Mouse (Mus musculus): Measurements from ENCODE around the gene Gper1. TPM values are rescaled to one million over a fixed set of nuclear protein-coding genes. Genes with fewer than 3 reads are reported as not detected.
"Not testable (repeated sequence)": the region's sequence is repeated elsewhere in the genome, so short reads cannot be mapped to it uniquely, and the experiment has no call there.

Gper1 gene
- polyA plus RNA-seq, 1 experiment from 2014 or later: 5.3 TPM

DNA sequence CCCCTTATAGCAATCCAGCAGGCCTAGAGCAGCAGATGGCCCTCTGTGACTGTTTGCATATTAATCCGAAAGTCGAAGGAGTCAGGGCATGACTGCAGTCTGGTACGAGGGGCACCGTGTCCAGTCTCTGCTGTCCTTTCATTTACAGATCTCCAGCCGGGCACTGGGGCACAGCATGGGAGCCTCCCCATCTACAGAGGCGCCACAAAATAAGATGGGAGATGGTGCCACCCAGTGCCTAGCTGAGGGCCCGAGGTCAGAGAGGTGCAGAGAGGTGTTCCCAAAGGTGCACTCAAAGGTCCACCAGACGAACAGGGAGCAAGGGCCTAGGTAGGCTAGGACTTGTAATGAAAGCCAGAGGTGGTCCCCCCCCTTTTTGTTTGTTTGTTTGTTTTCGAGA is 39.7 kb upstream of the Gper1 start:
- Histone ChIP-seq H3K27ac (no peak overlapping the region), H3K4me3 (no peak overlapping the region), H3K9me3 (replicated peaks) (no peaks in the 10 kb centered on the region), H3K4me2 (no peak overlapping the region), H3K9ac (no peak overlapping the region), H3K4me1 (peaks cover 38% of the 10 kb centered on the region), H3K27me3 (peaks cover 8% of the 10 kb centered on the region; the same call in 1 of the 2 replicates), H3K36me3 (ENCODE audit: poor library complexity, severe bottlenecking) (no peaks in the 10 kb centered on the region)
- 86% methylated on average over 9 of the region's 9 CpGs for WGBS
- no peak for ATAC-seq

DNA sequence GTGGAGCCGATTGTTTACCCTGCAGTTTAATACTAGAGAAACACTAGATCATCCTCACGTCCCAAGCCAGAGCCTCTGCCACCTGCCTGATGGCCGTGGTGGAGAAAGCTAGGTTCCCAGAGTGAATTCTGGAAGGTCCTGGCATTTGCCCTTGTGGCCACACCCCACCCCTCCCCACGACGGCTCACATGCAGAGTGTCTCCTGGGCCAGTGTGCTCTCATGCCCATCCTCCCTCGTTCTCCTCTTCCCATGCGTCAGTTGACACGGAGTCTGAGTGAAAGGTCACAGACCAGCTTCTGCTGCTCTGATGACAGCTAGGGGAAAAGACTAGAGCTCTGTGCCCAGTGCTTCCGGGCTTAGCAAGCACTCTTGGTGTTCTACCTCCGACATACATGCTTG is 38.4 kb upstream of the Gper1 start:
- no peaks in the 10 kb centered on the region for H3K9me3 ChIP-seq (replicated peaks)
- WGBS: 84% methylated on average over 10 of the region's 10 CpGs
- no peak overlapping the region for H3K4me3 ChIP-seq
- peaks cover 8% of the 10 kb centered on the region; the same call in 1 of the 2 replicates for H3K27me3 ChIP-seq
- peak overlapping the region; percentile 23; the same call in 1 of the 2 replicates for H3K9ac ChIP-seq
- H3K4me2 ChIP-seq: no peak overlapping the region
- H3K36me3 ChIP-seq (ENCODE audit: poor library complexity, severe bottlenecking): no peaks in the 10 kb centered on the region
- ATAC-seq: no peak
- H3K4me1 ChIP-seq: peaks cover 40% of the 10 kb centered on the region
- no peak overlapping the region for H3K27ac ChIP-seq

DNA sequence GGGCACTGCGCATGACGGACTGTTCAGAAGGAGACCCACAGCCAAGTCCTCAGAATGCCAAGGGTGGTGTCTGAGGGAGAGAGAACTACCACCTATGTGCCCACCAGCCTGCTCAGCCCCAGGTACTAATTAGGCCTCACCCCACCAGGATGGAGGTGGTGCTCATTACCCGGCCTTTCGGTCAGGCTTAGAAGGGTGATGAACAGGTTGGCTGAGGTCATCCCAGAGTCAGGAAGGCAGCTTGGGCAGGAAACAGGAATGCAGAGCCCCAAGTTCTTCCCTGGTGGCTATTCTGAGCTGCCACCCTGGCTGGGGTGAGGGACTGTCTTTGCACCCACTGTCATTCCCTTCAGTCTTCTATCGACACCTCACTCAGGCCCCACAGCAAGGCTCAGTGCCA is 36.9 kb upstream of the Gper1 start:
- ATAC-seq: no peak
- H3K36me3 ChIP-seq (ENCODE audit: poor library complexity, severe bottlenecking): no peaks in the 10 kb centered on the region
- H3K9ac ChIP-seq: no peak overlapping the region
- no peak overlapping the region for H3K4me3 ChIP-seq
- H3K4me1 ChIP-seq: peaks cover 30% of the 10 kb centered on the region
- 93% methylated on average over 5 of the region's 5 CpGs for WGBS
- H3K27me3 ChIP-seq: peaks cover 8% of the 10 kb centered on the region; the same call in 1 of the 2 replicates
- no peak overlapping the region for H3K27ac ChIP-seq
- H3K4me2 ChIP-seq: no peak overlapping the region
- H3K9me3 ChIP-seq (replicated peaks): no peaks in the 10 kb centered on the region

DNA sequence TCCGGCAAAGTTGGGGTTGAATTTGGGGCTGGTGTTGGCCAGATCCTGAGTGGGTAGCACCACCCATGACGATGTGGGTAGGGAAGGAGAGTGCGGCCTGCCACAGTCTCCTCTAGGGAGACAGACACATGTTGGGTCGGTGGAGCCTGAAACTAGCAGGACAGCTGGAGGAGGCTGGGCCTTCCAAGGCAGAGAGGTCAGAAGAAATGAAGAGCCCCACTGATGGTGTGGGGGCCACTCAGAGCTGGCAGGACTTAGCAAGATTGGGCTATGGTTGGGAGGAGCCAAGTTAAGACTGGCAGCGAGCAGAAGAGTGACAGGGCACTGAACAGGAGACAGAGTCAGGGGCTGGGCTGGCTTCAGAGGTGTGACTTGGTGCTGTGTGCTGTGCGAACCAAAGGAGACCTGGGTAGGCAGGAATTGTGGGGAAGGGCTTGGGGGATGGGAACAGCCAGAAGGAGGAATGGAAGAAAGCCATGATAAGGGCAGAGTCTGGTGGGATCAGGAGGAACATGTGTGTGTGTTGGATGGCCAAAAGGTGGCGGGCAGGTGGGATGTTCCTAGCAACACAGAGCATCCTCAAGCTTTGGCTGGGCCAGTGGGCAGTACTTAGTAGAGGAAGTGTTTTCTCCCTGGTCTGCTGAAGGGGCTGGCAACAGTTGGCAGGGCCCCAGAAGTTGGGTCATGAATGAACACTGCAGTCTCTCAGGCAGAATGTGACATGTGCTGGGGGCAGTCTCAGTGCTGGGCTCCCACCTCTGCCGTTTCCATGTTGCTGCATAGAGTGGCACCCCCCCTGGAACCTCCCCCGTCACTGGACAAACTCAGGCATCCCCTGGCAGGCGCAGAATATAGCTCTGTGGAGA is 35.4 kb upstream of the Gper1 start:
- Histone ChIP-seq H3K27ac (0 out of 2 replicates have a peak overlapping the region, but pooled peaks have one; percentile 35), H3K9ac (peak overlapping the region; percentile 5; the same call in 1 of the 2 replicates), H3K36me3 (ENCODE audit: poor library complexity, severe bottlenecking) (no peaks in the 10 kb centered on the region), H3K4me3 (no peak overlapping the region), H3K9me3 (replicated peaks) (no peaks in the 10 kb centered on the region), H3K27me3 (no peaks in the 10 kb centered on the region), H3K4me2 (no peak overlapping the region), H3K4me1 (peaks cover 23% of the 10 kb centered on the region)
- no peak for ATAC-seq
- 90% methylated on average over 10 of the region's 10 CpGs for WGBS

GRCm38 (mm10) chr5:139388195-139388570 is 34.8 kb upstream of the Gper1 start:
- ATAC-seq: no peak
- no peaks in the 10 kb centered on the region for H3K9me3 ChIP-seq (replicated peaks)
- no peak overlapping the region for H3K9ac ChIP-seq
- no peak overlapping the region for H3K4me2 ChIP-seq
- H3K27me3 ChIP-seq: no peaks in the 10 kb centered on the region
- no peak overlapping the region for H3K4me3 ChIP-seq
- whole genome bisulfite sequencing: 89% methylated on average over 4 of the region's 4 CpGs
- peaks cover 23% of the 10 kb centered on the region for H3K4me1 ChIP-seq
- peak overlapping the region; percentile 35; the same call in 1 of the 2 replicates for H3K27ac ChIP-seq
- no peaks in the 10 kb centered on the region for H3K36me3 ChIP-seq (ENCODE audit: poor library complexity, severe bottlenecking)

GRCm38 (mm10) chr5:139388694-139389675 is 34.0 kb upstream of the Gper1 start:
- Histone ChIP-seq H3K9ac (no peak overlapping the region), H3K27me3 (no peaks in the 10 kb centered on the region), H3K36me3 (ENCODE audit: poor library complexity, severe bottlenecking) (no peaks in the 10 kb centered on the region), H3K4me1 (peaks cover 23% of the 10 kb centered on the region), H3K4me3 (no peak overlapping the region), H3K4me2 (no peak overlapping the region), H3K27ac (0 out of 2 replicates have a peak overlapping the region, but pooled peaks have one; percentile 35), H3K9me3 (replicated peaks) (no peaks in the 10 kb centered on the region)
- ATAC-seq: no peak
- WGBS: 80% methylated on average over 17 of the region's 17 CpGs

- Histone ChIP-seq H3K4me1 (peaks cover 23% of the 10 kb centered on the region), H3K36me3 (ENCODE audit: poor library complexity, severe bottlenecking) (no peaks in the 10 kb centered on the region), H3K9ac (no peak overlapping the region), H3K9me3 (replicated peaks) (no peaks in the 10 kb centered on the region), H3K27me3 (no peaks in the 10 kb centered on the region), H3K4me2 (no peak overlapping the region), H3K27ac (no peak overlapping the region), H3K4me3 (no peak overlapping the region)
- ATAC-seq: no peak
- WGBS: 59% methylated on average over 6 of the region's 6 CpGs
These were observed 33.3 kb upstream of the Gper1 start for GRCm38 (mm10) chr5:139389676-139390061.

- peaks cover 23% of the 10 kb centered on the region for H3K4me1 ChIP-seq
- H3K9ac ChIP-seq; H3K36me3 ChIP-seq (ENCODE audit: poor library complexity, severe bottlenecking); H3K27ac ChIP-seq; H3K4me2 ChIP-seq; ATAC-seq; H3K4me3 ChIP-seq; H3K27me3 ChIP-seq; H3K9me3 ChIP-seq (replicated peaks): not testable (repeated sequence)
- 87% methylated on average over 5 of the region's 5 CpGs for WGBS
These were observed 32.4 kb upstream of the Gper1 start for GRCm38 (mm10) chr5:139390324-139391119.

DNA sequence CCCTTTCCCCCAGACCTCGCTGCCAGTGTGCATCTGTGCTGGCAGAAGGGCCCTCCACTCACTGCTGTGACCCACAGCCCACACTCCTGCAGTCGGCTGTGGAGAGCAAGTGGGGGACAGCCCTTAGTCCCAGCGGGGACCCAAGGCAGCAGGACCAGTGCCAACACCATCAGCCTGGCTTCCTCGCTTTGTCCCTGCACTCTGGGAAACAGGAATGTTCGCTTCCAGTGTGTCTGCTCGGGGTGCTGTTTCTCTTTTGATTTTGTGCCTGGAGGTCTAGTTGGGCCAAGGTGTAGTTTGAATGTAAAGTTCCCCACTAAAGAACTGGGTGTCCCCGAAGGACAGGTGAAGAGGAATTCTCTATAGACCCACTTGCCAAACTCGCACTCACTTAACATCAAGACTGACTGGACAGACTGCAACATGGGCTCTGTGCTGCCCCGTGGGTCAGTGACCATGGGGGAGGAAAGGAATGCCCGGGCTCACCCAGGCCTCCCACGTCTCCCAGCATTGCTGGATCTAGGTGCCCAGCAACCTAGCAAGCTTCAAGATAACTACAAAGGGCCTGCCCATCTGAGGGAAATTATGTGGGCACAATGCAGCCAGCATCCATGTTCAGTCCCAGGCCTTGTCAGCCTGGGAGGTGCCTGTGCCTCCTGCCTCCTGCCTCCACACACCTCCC is 31.5 kb upstream of the Gper1 start:
- ATAC-seq: no peak
- no peak overlapping the region for H3K4me3 ChIP-seq
- H3K4me1 ChIP-seq: peaks cover 23% of the 10 kb centered on the region
- no peaks in the 10 kb centered on the region for H3K27me3 ChIP-seq
- no peak overlapping the region for H3K9ac ChIP-seq
- no peak overlapping the region for H3K4me2 ChIP-seq
- 81% methylated on average over 11 of the region's 11 CpGs for WGBS
- no peaks in the 10 kb centered on the region for H3K36me3 ChIP-seq (ENCODE audit: poor library complexity, severe bottlenecking)
- no peak overlapping the region for H3K27ac ChIP-seq
- no peaks in the 10 kb centered on the region for H3K9me3 ChIP-seq (replicated peaks)

GRCm38 (mm10) chr5:139392219-139393196 is 30.4 kb upstream of the Gper1 start:
- Histone ChIP-seq H3K27me3 (no peaks in the 10 kb centered on the region), H3K4me2 (no peak overlapping the region), H3K36me3 (ENCODE audit: poor library complexity, severe bottlenecking) (no peaks in the 10 kb centered on the region), H3K9ac (no peak overlapping the region), H3K4me1 (peaks cover 21% of the 10 kb centered on the region), H3K4me3 (no peak overlapping the region), H3K27ac (no peak overlapping the region), H3K9me3 (replicated peaks) (no peaks in the 10 kb centered on the region)
- 96% methylated on average over 37 of the region's 37 CpGs for WGBS
- ATAC-seq: no peak

Measured in forebrain, embryonic 13.5 days (tissue).